Mouse (Mus musculus) urinary bladder, adult 2 months (tissue): Measurements from ENCODE around the gene Tbc1d10b. TPM values are rescaled to one million over a fixed set of nuclear protein-coding genes. Genes with fewer than 3 reads are reported as not detected.
A peak's percentile ranks its signal among the peaks of the same experiment; 100 is the strongest.

ENCODE experiments used
- DNase-seq: peaks from one replicate; pipeline ENCODE4 v3.0.0; 2022; ENCODE audit warnings: low spot score
- polyA plus RNA-seq: library from polyadenylated mRNA; depleted of rRNA; stranded (reverse); fragments of >200 nt; gene quantifications from 2 replicates; pipeline ENCODE4 v1.2.3, GENCODE M21; 2012

Gene Tbc1d10b
- polyA plus RNA-seq, 1 experiment, result 23.0 TPM

- no peak for DNase-seq
Measured at GRCm38 (mm10) chr7:127225147-127225995, 17.1 kb upstream of the Tbc1d10b start.

- DNase-seq, result no peak
Measured at GRCm38 (mm10) chr7:127224616-127225015, 16.3 kb upstream of the Tbc1d10b start.

GRCm38 (mm10) chr7:127223515-127224478 lies 15.5 kb upstream of the Tbc1d10b start:
- DNase-seq, result no peak

GRCm38 (mm10) chr7:127223106-127223505 lies 14.8 kb upstream of the Tbc1d10b start:
- no peak for DNase-seq

- DNase-seq, result no peak
Measured at GRCm38 (mm10) chr7:127220440-127220839, 12.2 kb upstream of the Tbc1d10b start.

- DNase-seq, result no peak
Measured at GRCm38 (mm10) chr7:127218670-127219069, 10.4 kb upstream of the Tbc1d10b start.

- DNase-seq, result no peak
Measured at GRCm38 (mm10) chr7:127217901-127218642, 9.8 kb upstream of the Tbc1d10b start.

GRCm38 (mm10) chr7:127217475-127217874 lies 9.2 kb upstream of the Tbc1d10b start:
- DNase-seq, result no peak

GRCm38 (mm10) chr7:127216307-127216706 lies 8.0 kb upstream of the Tbc1d10b start:
- DNase-seq, result no peak

- DNase-seq, result no peak
Measured at GRCm38 (mm10) chr7:127214981-127215871, 7.0 kb upstream of the Tbc1d10b start.

- DNase-seq, result no peak
Measured at GRCm38 (mm10) chr7:127214521-127214920, 6.3 kb upstream of the Tbc1d10b start.

- DNase-seq, result no peak
Measured at GRCm38 (mm10) chr7:127213930-127214329, 5.7 kb upstream of the Tbc1d10b start.

- DNase-seq, result no peak
Measured at GRCm38 (mm10) chr7:127213485-127213884, 5.2 kb upstream of the Tbc1d10b start.

- DNase-seq, result no peak
Measured at GRCm38 (mm10) chr7:127212432-127213250, 4.4 kb upstream of the Tbc1d10b start.

- no peak for DNase-seq
Measured at GRCm38 (mm10) chr7:127211014-127211745, 2.9 kb upstream of the Tbc1d10b start.

GRCm38 (mm10) chr7:127210266-127210665 lies 2.0 kb upstream of the Tbc1d10b start:
- no peak for DNase-seq

GRCm38 (mm10) chr7:127209851-127210250 lies 1.6 kb upstream of the Tbc1d10b start:
- no peak for DNase-seq

GRCm38 (mm10) chr7:127208553-127209438 lies 528 bp upstream of the Tbc1d10b start, which contains the start of gene Mylpf:
Mylpf (plus strand) TSS chr7:127208890.
- DNase-seq, result peak; percentile 88
